8 mouse cellular contexts compared by ENCODE assay signal in the genomic region with DNA sequence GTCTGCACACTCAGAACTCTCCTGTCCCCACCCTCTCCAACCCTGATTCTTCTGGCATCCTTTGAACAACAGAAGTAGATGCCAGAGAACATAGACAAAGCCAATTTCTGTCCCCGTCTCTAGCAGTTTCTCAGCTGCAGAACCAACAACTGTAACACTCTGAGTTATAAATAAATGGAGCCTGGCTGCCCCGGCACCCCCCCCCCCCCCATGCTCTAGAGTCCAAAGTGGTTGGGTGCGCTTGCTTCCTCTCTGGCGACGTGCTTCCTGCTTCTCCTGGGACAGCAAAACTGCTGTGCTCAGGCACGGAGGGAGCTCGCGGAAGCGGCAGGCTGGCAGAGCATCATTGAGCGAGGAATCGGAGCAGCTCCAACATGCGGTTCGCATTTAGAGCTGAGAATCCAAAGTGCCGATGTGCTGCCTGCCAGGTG. TPM values are rescaled to one million over a fixed set of nuclear protein-coding genes. Genes with fewer than 3 reads are reported as not detected.
DNase-seq lines count a peak whose midpoint lies in the region; ATAC-seq lines count a peak whose summit lies in the region.
"Had no signal": no experiment of that assay in that cellular context is flagged by ENCODE, and none has a peak within 500 bp of the region (broad histone marks: within the 10 kb centered on the region; RNA-seq: fewer than 3 reads in every experiment).

No protein-coding gene starts in this region.

- H3K4me2 ChIP-seq in heart, embryonic 13.5 days = peak overlapping the region; percentile 57

- H3K4me1 ChIP-seq in heart, embryonic 13.5 days = peaks cover 61% of the 10 kb centered on the region

- peak overlapping the region; percentile 25 for H3K4me3 ChIP-seq in heart, embryonic 13.5 days

- H3K9ac ChIP-seq in heart, embryonic 13.5 days = peak overlapping the region; percentile 47; the same call in 1 of the 2 replicates
- H3K9ac ChIP-seq: liver, embryonic 14.5 days had no signal

- no peaks in the 10 kb centered on the region for H3K36me3 ChIP-seq in heart, embryonic 13.5 days

- no peaks in the 10 kb centered on the region for H3K9me3 ChIP-seq in heart, embryonic 13.5 days

- 27% methylated on average over 14 of the region's 14 CpGs for WGBS in heart, embryonic 13.5 days

- peak; percentile 40 for ATAC-seq in CD4-positive, CD25-positive, alpha-beta regulatory T cell, adult 4 months
- ATAC-seq in common myeloid progenitor, adult 5-6 weeks (replicated peaks; ENCODE audit: low read depth, poor library complexity, severe bottlenecking) = peak; percentile 53
- no peak for ATAC-seq in heart, embryonic 13.5 days (ENCODE audit: extremely low read depth, insufficient number of reproducible peaks, low FRiP score, low TSS enrichment)
- ATAC-seq in megakaryocyte, adult 5-6 weeks (ENCODE audit: poor library complexity, severe bottlenecking) = peak; percentile 37; the same call in 1 of the 2 replicates

- DNase-seq in layer of hippocampus, adult 9-11 months = peak; percentile 41
- no peak for DNase-seq in cerebellum, adult 11-12 months
- DNase-seq in adipocyte (ENCODE audit: low spot score) = no peak

- H3K27ac ChIP-seq in heart, embryonic 13.5 days (replicated peaks) = peak overlapping the region; percentile 36
- H3K27ac ChIP-seq: liver, embryonic 14.5 days had no signal

- H3K27me3 ChIP-seq in heart, embryonic 13.5 days (replicated peaks) = peaks cover 19% of the 10 kb centered on the region

RNA-seq across cellular contexts. Expression of a gene that starts 4.6 kb away (rescaled TPM):
- 1 to 10 TPM in 1 of 2 experiments, under 1 TPM in 1; 0.41 to 1.0 TPM for polyA plus RNA-seq in CD4-positive, CD25-positive, alpha-beta regulatory T cell, adult 4 months (2017; shearing (Covaris generic))
- total RNA-seq in common myeloid progenitor, adult 5-6 weeks (2017) = 3.0 and 7.0 TPM in 2 replicates
- 6.5 and 8.4 TPM in 2 replicates for polyA plus RNA-seq in heart, embryonic 13.5 days (2015; fragmentation: Nextera tagmentation; extraction: Ambion mirVana)
- 0.87 TPM in 1 of 2 replicates, not detected in the other for total RNA-seq in megakaryocyte, adult 5-6 weeks (2015)
- total RNA-seq in megakaryocyte, adult 5-6 weeks (2017) = 0.04 and 0.28 TPM in 2 replicates
